Mouse (Mus musculus): Measurements from ENCODE around the gene Rnase11.

- TF ChIP-seq ZC3H11A (IDR thresholded peaks at IDR 0.05; ENCODE audit: borderline replicate concordance, low read depth, low read length) (no peak), MAFK (IDR thresholded peaks at IDR 0.05; ENCODE audit: insufficient read depth, low read depth, low read length) (no peak)
Measured at GRCm38 (mm10) chr14:51087762-51088161, 37.8 kb upstream of the Rnase11 start.
